Comparison of ENCODE assay signal across 8 mouse cellular contexts in genomic region chr9:102403086-102404021, GRCm38 (mm10). TPM values are rescaled to one million over a fixed set of nuclear protein-coding genes. Genes with fewer than 3 reads are reported as not detected.
A peak's percentile ranks its signal among the peaks of the same experiment; 100 is the strongest.
DNase-seq lines count a peak whose midpoint lies in the region; ATAC-seq and TF ChIP-seq lines count a peak whose summit lies in the region.

No protein-coding gene starts in this region.

- peak; percentile 29 for DNase-seq in CD4-positive, CD25-positive, alpha-beta regulatory T cell, adult 2 months (ENCODE audit: low read depth, low spot score)
- DNase-seq in cerebellum, postnatal 10 days: peak; percentile 83 to 88
- DNase-seq in frontal cortex, postnatal 14 days (ENCODE audit: low spot score in 2 of 2): peak; percentile 24 to 49
- peak; percentile 33 for DNase-seq in left cerebral cortex, adult 11 months (ENCODE audit: low spot score)

- H3K4me1 ChIP-seq in hindbrain, embryonic 15.5 days (replicated peaks): 0 out of 2 replicates have a peak, but pooled peaks cover 9% of the 10 kb centered on the region
- no peaks in the 10 kb centered on the region for H3K4me1 ChIP-seq in small intestine, adult 2 months (ENCODE audit: control insufficient read depth, insufficient read depth, insufficient read length, low read length)

- H3K27ac ChIP-seq in hindbrain, embryonic 15.5 days (replicated peaks): no peak overlapping the region
- H3K27ac ChIP-seq in small intestine, adult 2 months (ENCODE audit: insufficient read depth, low read depth, low read length): no peak overlapping the region

- no peak overlapping the region for H3K9ac ChIP-seq in hindbrain, embryonic 15.5 days

- ATAC-seq in CD4-positive, CD25-positive, alpha-beta regulatory T cell, adult 4 months: no peak
- peak; percentile 51; the same call in 1 of the 2 replicates for ATAC-seq in hindbrain, embryonic 15.5 days (ENCODE audit: low FRiP score, low read depth)
- ATAC-seq in megakaryocyte-erythroid progenitor cell, adult 5-6 weeks (replicated peaks; ENCODE audit: low FRiP score, low TSS enrichment, poor library complexity, severe bottlenecking): peak; percentile 74

- no peaks in the 10 kb centered on the region for H3K27me3 ChIP-seq in hindbrain, embryonic 15.5 days
- no peaks in the 10 kb centered on the region for H3K27me3 ChIP-seq in small intestine, adult 2 months (ENCODE audit: control insufficient read depth, insufficient read depth, low read length)

- TF ChIP-seq POLR2A in small intestine, adult 2 months (IDR thresholded peaks at IDR 0.05; ENCODE audit: low read depth, low read length): no peak

- no peak overlapping the region for H3K4me3 ChIP-seq in hindbrain, embryonic 15.5 days
- no peak overlapping the region for H3K4me3 ChIP-seq in small intestine, adult 2 months (ENCODE audit: low read depth, low read length)

- H3K36me3 ChIP-seq in hindbrain, embryonic 15.5 days: no peaks in the 10 kb centered on the region
- H3K36me3 ChIP-seq in small intestine, adult 2 months (ENCODE audit: control insufficient read depth, insufficient read depth, low read length): no peaks in the 10 kb centered on the region

- TF ChIP-seq CTCF in small intestine, adult 2 months (IDR thresholded peaks at IDR 0.05; ENCODE audit: extremely low read depth, insufficient read length, insufficient replicate concordance, low read depth, low read length): peak; percentile 69; the same call in 1 of the 2 replicates

- 26% methylated on average over 18 of the region's 18 CpGs for whole genome bisulfite sequencing in hindbrain, embryonic 15.5 days
- WGBS in small intestine, adult 2 months: 28% methylated on average over 18 of the region's 18 CpGs

- H3K4me2 ChIP-seq in hindbrain, embryonic 15.5 days: peak overlapping the region; percentile 10

- no peaks in the 10 kb centered on the region for H3K9me3 ChIP-seq in hindbrain, embryonic 15.5 days

RNA-seq across cellular contexts. Expression of gene Ephb1, which starts 48.9 kb away (rescaled TPM):
- polyA plus RNA-seq in CD4-positive, CD25-positive, alpha-beta regulatory T cell, adult 4 months (2017; shearing (Covaris generic)): not detected
- 51.4 and 53.1 TPM in 2 replicates for polyA plus RNA-seq in hindbrain, embryonic 15.5 days (2015; fragmentation: Nextera tagmentation; extraction: Ambion mirVana)
- not detected in 2 replicates for total RNA-seq in megakaryocyte-erythroid progenitor cell, adult 5-6 weeks (2014; fragmentation: Nextera tagmentation)
- total RNA-seq in megakaryocyte-erythroid progenitor cell, adult 5-6 weeks (2017): 0.09 TPM in 1 of 2 replicates, not detected in the other
- polyA plus RNA-seq in small intestine, adult 2 months (2012; rRNA removed): 0.47 and 1.0 TPM in 2 replicates

Comparison
In these comparisons a context has a peak if more than half of its experiments do, and no peak if none do; other contexts are left out.
1. DNase-seq: peak in every context shown above with its lines; median percentile 86 in cerebellum, postnatal 10 days; 36 in frontal cortex, postnatal 14 days; 33 in left cerebral cortex, adult 11 months; 29 in CD4-positive, CD25-positive, alpha-beta regulatory T cell, adult 2 months.
2. RNA of gene Ephb1, which starts 48.9 kb away (polyA plus RNA-seq): 51.4 to 53.1 TPM in hindbrain, embryonic 15.5 days; 0.47 to 1.0 TPM in small intestine, adult 2 months and not detected in CD4-positive, CD25-positive, alpha-beta regulatory T cell, adult 4 months; every median in the first group is over 10 times any median in the second.